Mouse (Mus musculus) CD4-positive, CD25-positive, alpha-beta regulatory T cell, adult 2 months (primary cell): ENCODE data around the gene Pofut2.

ENCODE experiments used
- DNase-seq: peaks from one replicate; pipeline ENCODE4 v3.0.0-alpha.2; 2012; ENCODE audit warnings: low read depth, low spot score

Pofut2 gene

DNA sequence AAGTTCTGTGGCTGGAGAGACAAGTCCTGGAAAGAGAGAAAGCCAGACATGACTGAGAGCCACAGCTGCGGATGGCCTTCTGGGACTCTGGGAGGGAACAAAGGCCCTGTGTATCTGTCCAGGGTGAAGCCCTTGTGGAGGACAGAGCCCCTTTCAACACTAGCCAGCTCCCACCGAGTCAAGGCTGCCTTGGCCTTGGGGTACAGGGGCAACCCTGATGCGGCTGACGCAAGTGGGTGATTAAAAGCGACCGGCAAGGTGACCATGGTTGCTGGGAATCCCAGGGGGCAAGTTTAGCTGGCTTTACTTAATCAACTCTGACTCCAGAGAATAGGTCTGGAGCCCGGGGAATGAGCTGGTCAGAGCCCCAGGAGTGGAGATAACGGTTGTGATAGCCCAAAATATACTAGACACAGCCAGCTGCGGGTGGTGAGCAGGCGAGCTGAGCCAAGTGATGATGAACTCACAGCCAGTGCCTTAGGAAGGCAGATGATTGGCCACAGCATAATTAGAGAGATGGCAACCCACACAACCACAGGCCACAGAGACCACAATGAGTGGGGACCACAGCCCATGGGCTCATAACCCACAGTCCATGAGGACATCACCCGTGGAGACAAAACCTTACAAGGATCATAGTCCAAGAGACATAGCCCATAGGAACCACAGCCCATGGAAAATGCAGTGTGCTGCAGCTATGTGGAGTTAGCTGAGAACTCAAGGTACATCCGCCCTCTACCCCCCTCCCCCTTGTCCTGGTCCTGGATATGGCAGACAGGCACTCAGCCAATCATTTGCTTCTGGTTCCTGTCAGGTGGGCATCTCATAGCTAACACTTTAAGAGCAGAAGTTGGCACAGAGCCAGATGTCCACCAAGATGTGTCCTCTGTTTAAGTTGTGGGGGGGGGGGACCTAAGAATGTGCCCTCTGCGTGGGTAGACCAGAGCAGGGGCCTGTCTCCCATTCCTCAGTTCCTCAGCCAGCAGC is 29.1 kb upstream of the Pofut2 start:
- no peak for DNase-seq

GRCm38 (mm10) chr10:77231861-77232755 is 26.9 kb upstream of the Pofut2 start:
- no peak for DNase-seq

DNA sequence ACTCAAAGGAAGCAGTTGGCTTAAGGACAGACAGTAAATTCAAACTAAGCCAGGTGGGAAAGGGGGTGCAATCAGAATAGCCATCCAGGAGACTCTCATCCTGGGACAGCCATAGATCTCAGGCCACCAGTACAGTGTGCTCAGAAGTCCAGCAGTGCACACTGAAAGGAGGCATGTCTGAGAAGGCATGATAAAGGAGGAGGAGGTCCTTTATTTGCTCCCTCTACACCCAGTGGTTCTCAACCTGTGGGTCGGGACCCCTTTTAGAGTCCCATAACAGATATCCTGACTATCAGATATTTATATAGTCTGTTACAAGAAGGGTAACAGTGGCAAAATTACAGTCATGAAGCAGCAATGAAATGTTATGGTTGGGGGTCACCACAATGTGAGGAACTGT is 25.8 kb upstream of the Pofut2 start:
- DNase-seq = no peak

DNA sequence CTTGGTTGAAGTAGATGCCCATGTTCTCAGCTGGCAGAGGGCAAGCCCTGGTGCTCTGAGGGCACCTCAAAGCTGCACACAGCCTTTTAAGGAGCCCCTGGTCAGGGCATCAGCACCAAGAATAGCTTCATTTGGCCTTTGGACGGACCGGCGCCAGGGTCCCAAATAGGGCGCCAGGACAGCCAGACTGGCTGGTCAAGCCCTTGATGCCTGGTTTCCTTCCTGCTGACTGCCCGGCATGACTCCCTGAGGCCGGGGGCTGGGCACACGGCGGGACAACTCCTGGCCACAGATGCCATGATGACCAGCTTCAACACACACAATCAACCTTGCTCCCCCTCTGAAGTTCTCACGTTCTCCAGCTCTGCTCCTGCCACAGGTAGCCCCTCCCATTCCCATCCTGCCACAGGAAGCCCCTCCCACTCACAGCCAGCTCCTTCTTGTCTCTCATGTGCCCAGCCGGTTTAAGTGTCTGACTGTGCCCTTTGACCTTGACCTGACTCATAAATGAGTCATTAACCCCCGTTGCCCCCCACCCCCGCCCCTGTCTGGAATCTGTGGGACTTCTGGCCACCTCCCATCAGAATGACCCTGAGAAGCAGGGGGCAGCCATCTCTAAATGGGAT is 23.9 kb upstream of the Pofut2 start:
- no peak for DNase-seq

DNA sequence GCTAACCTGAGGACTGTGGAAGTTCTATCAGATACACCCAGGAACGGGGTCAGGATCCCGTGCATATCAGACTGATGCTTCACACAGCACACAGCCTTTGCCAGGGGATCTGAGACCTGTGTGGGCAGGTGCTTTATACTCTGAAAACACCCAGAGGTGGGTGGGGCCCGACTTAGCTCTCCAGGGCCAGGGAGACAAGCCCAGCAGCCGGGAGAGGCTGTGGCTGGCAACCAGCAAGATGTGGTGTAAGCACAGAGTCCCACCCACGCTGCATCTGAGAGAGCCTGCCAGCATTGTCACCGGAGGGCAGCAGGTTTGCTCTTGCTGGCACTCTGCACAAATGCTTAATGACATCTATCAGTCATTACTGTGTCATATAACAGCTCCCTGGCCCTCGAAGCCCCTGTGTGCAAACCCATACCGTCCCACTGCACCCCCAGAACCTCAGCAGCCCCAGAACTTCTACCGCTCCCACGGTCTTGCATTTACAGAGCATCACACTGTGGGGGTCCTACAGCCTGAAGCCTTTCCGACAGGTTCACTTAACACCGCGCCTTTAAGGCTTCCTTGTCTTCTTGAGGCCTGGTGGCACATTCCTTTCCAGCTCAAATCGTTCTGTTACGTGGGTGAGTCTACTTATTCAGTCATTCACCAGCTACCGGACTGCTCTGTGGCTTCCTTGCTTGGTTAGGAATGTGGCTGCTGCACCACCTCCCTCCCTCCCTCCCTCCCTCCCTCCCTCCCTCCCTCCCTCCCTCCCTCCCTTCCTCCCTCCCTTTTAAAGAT is 21.0 kb upstream of the Pofut2 start:
- no peak for DNase-seq

GRCm38 (mm10) chr10:77240764-77241163 is 18.3 kb upstream of the Pofut2 start:
- DNase-seq = no peak

GRCm38 (mm10) chr10:77242396-77242795 is 16.6 kb upstream of the Pofut2 start:
- DNase-seq = no peak

DNA sequence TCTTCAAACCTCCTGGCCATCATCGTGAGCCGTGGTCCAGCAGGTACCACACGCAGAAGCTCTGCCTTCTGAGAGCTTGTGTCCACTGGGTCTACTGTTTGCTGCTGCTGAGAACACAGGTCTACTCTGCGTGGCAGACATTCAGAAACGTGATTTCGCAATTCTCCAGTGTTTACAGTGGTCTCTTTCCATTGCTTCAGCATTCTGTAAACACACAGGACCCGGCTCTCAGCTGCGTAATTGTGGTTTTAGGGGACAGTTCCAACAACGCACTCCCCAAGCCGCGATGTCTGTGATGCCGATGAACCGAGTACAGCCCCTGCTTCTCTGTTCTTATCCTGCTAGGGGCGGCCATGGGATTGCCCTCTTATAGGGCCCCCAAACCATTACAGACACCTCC is 16.1 kb upstream of the Pofut2 start:
- DNase-seq = no peak

- no peak for DNase-seq
Observed at GRCm38 (mm10) chr10:77243572-77244161, 15.4 kb upstream of the Pofut2 start.

GRCm38 (mm10) chr10:77244777-77245176 is 14.2 kb upstream of the Pofut2 start:
- no peak for DNase-seq

DNA sequence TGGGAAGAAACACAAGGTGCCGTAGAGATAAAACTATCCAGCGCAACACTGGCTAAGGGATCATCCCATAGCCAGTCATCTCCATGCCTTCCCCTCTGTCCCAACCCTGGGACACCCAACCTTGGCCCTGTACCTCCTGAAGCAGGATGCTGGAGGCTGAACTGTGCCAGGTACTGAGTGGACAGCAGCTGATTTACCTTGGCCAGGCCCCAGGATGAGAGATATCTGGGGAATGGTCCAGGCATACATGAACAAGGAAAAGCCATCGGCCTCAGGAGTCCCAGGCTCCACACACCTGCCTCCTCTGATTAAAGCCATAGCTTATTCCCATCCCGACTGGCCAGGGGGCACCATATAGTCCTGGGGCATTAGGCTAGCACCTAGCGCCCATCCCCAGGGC is 12.0 kb upstream of the Pofut2 start:
- DNase-seq = no peak

DNA sequence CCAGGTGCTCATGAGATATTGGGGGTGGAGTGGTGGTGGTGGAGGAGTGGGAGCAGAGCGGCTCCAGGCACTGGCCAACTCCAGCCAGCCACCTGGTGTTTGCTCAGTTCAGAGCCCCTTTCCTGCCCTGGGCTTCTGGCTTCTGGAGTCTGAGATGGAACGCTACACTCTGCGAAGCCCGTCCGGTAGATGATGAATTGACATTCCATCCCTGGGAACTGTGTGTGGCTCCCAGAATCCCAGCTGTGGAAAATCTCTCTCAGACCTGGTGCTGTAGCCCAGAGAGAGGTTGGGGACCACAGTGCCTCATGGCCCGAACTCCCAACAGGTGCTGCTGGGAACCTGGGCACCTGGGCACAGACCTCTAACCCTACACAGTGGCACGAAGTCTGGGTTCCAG is 11.3 kb upstream of the Pofut2 start:
- DNase-seq = no peak

GRCm38 (mm10) chr10:77251223-77251783 is 7.7 kb upstream of the Pofut2 start:
- no peak for DNase-seq

DNA sequence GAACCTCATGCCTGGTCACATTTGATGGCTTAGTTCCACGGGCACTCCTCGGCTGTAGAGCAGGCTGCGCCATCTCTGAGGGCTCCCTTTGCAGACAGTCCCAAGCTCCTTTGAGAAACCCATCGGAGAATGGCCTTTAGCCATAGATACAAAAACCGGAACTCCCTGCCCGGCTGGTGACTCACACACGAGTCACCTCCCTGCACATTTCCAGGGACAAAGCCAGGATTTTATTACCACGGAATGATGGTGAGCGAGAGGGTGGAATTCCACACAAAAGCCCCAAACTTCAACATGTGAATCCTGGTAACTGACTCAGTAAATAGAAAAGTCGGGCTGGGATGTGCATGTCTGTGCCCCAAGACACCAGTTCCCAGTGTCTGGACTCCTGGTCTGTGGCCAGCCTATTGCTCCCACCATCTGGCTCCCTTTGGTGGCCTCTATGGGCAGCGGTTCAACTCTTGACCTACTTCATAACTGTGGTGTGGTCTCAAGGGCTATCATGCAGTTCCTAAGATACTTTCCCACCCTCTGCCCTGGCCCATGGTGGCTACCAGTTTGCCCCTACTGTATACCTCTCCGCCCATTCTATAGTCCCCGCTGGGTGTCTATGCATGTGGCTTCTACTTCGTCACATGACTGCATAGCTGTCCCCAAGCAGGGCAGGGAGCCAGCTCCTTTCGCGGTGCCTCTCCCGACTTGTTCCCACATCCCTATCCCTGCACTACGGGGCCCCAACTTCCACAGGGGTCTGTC is 7.1 kb upstream of the Pofut2 start:
- DNase-seq = no peak

DNA sequence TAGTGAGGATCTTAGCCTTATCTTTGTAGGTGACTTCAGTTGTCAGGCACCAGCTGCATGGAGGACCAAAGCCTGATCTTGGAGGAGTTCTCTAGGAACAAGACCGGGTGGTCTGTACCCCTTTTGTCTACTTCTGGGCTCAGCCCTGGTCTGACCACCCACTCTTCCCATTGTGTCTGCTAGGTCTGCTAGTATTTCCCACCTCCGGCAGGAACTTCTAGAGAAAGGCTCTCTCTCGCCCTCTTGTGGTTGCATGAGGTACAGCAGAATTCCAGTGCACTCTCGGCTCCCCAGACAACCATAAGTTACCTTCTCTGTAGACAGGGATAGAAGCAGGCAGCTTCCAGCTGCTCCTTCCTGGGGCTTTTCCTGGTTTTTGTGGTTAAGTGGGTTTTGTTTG is 6.2 kb upstream of the Pofut2 start:
- peak; percentile 82 for DNase-seq

DNA sequence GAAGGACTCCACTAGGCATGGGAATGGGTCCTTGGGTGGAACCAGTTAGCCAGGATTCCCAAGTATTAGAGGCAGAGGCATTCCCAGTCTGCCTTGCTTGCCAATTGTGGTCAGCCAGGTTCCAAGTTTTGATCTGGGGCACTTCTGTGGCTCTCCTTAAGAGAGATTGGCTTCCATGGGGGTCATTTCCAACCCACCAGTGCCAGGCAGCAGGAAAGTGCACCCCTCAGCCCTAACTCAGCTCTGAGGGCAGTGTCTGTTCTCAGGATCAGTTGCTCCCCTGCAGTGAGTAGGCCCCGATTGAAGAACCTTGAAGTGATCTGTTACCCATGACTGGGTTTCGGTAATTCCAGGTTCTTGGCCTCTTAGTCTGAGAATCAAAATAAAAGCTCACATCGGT is 3.8 kb upstream of the Pofut2 start:
- no peak for DNase-seq

DNA sequence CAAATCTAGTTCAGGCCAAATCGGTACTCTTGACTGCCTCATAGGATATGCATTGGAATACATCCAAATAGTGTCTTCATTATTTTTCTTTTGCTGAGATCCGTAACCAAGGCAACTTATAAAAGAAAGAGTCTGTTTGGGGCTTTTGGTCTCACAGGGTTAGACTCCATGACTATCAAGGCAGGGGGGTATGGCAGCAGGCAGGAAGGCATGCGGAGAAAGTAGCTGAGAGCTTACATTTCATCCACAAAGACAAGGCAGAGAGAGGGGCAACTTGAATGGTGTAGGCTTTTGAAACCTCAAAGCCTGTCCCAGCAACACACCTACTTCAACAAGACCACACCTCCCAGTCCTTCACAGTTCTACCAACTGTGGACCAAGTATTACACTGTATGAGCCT is 3.3 kb upstream of the Pofut2 start:
- DNase-seq = no peak

DNA sequence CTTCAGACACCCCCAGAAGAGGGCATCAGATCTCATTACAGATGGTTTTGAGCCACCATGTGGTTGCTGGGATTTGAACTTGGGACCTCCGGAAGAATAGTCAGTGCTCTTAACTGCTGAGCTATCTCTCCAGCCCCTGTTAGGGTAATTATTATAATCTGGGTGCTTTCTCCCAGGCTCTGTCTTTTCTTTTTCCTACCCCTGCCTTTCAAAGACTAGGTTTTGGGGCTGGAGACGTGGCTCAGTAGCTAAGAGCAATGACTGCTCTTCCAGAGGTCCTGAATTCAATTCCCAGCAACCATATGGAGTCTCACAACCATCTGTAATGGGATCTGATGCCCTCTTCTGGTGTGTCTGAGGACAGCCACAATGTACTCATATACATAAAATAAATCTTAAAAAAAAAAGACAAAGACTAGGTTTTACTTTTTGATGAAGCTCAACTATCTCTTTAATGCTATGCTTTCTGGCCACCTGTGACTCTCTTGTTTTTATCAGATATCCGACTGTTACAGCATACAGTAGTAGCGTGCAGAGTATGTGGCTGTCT is 902 bp upstream of the Pofut2 start:
- DNase-seq = no peak

GRCm38 (mm10) chr10:77260166-77260875 is 1.3 kb downstream of the Pofut2 start:
- DNase-seq = no peak
